Mouse (Mus musculus): Measurements from ENCODE around the gene Wwc1. TPM values are rescaled to one million over a fixed set of nuclear protein-coding genes. Genes with fewer than 3 reads are reported as not detected.

Wwc1 gene
- polyA plus RNA-seq, 1 experiment: not detected

DNA sequence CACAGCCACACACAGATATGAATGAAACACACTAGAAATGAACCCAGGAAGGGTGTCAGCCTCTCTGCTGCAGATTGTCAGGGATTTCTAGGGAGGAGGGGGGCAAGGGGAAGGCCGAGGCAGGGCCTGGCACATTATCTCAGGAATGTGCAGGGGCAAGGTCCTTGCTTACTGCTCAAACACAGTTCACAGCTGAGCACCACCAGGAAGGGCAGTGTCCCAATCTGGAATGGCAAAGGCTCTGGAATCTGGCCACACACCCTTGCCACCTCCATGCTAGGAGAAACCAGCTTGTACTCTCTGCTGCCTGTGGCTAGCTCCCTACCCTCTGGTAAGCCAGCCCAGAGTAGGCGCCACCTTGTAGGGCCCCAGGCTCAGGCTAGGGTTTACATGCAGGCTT lies 16.8 kb downstream of the Wwc1 start:
- no peak overlapping the region for H3K4me3 ChIP-seq (ENCODE audit: insufficient read depth, low read depth, low read length)
- 80% methylated on average over 2 of the region's 2 CpGs for WGBS
- TF ChIP-seq POLR2A (IDR thresholded peaks at IDR 0.05; ENCODE audit: insufficient read depth, low read depth, low read length) (no peak), CTCF (IDR thresholded peaks at IDR 0.05; ENCODE audit: insufficient read depth, low read depth, low read length) (no peak)
- no peak overlapping the region for H3K27ac ChIP-seq (ENCODE audit: insufficient read depth, low read depth, low read length)
- peaks cover 3% of the 10 kb centered on the region; the same call in 1 of the 2 replicates for H3K4me1 ChIP-seq (ENCODE audit: control insufficient read depth, insufficient read depth, low read length)

DNA sequence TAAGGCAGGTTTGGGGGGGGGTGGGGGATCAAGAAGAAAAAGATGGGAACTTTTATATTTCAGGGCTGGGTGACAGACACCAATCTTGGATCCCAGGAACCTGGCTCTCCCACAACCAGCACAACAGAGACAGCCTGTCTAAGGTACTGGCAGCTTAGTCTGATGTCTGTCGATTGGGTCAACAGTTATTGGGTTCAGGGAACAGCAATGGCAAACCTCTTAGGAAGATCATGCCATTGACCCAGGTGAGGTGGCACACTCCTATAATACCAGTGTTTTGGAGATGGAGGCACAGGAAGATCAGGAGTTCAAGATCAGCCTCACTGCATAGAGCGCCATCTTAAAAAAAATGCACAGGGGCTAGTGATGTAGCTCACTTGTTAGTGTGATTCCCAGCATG lies 17.9 kb downstream of the Wwc1 start:
- TF ChIP-seq POLR2A (IDR thresholded peaks at IDR 0.05; ENCODE audit: insufficient read depth, low read depth, low read length) (no peak), CTCF (IDR thresholded peaks at IDR 0.05; ENCODE audit: insufficient read depth, low read depth, low read length) (no peak)
- 95% methylated on average over 2 of the region's 2 CpGs for WGBS
- H3K27ac ChIP-seq (ENCODE audit: insufficient read depth, low read depth, low read length): no peak overlapping the region
- peaks cover 3% of the 10 kb centered on the region; the same call in 1 of the 2 replicates for H3K4me1 ChIP-seq (ENCODE audit: control insufficient read depth, insufficient read depth, low read length)
- H3K4me3 ChIP-seq (ENCODE audit: insufficient read depth, low read depth, low read length): no peak overlapping the region

DNA sequence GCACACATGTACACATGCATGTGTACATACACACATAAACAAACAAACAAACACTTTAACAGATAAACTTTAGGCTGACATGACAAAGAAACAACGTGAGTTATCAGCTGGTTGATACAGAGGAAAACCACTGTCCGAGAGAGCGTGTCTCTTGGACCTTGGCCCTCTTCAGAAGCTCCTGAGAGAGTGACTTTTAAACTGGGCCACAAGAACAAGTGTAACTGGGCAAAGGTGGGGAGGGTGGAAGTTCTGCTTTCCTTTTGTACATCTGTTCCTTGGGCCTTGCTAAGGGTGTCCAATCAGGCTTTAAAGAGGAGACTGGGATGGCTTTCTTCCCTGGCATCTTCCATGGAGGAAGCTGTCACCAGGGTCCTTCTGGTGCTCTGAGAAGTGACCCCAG lies 21.1 kb downstream of the Wwc1 start:
- TF ChIP-seq CTCF (IDR thresholded peaks at IDR 0.05; ENCODE audit: insufficient read depth, low read depth, low read length) (no peak), POLR2A (IDR thresholded peaks at IDR 0.05; ENCODE audit: insufficient read depth, low read depth, low read length) (no peak)
- H3K27ac ChIP-seq (ENCODE audit: insufficient read depth, low read depth, low read length): no peak overlapping the region

GRCm38 (mm10) chr11:35955572-35955971 lies 24.8 kb downstream of the Wwc1 start:
- Histone ChIP-seq H3K4me3 (ENCODE audit: insufficient read depth, low read depth, low read length) (no peak overlapping the region), H3K27ac (ENCODE audit: insufficient read depth, low read depth, low read length) (no peak overlapping the region), H3K4me1 (ENCODE audit: control insufficient read depth, insufficient read depth, low read length) (0 out of 2 replicates have a peak, but pooled peaks cover 3% of the 10 kb centered on the region)
- TF ChIP-seq CTCF (IDR thresholded peaks at IDR 0.05; ENCODE audit: insufficient read depth, low read depth, low read length): no peak
- no peak for TF ChIP-seq POLR2A (IDR thresholded peaks at IDR 0.05; ENCODE audit: insufficient read depth, low read depth, low read length)
- WGBS: 84% methylated on average over 3 of the region's 3 CpGs

More for the DNA sequence above, 21.1 kb downstream of the Wwc1 start:
- peaks cover 3% of the 10 kb centered on the region; the same call in 1 of the 2 replicates for H3K4me1 ChIP-seq (ENCODE audit: control insufficient read depth, insufficient read depth, low read length)
- WGBS: 87% methylated on average over 3 of the region's 3 CpGs
- no peak overlapping the region for H3K4me3 ChIP-seq (ENCODE audit: insufficient read depth, low read depth, low read length)

DNA sequence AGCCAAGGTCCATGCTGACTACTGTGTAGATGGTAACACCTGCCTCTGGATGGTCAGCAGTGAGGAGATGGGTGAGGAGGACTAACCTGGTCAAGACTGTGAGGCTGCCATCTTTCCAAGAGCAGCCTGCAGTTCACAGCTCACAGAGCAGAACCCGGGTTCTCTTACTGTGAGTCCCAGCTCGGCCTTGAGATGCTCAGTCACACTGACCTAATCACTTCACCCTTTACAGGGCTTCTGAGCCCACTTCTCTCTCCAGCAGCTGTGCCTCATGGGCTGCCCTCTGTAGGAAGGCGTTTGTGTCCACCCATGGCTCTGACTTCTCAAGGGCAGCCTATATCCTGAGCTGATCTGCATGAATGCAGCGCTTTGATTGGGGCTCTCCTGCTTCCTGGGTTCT lies 27.1 kb downstream of the Wwc1 start:
- Histone ChIP-seq H3K4me3 (ENCODE audit: insufficient read depth, low read depth, low read length) (no peak overlapping the region), H3K27ac (ENCODE audit: insufficient read depth, low read depth, low read length) (no peak overlapping the region), H3K4me1 (ENCODE audit: control insufficient read depth, insufficient read depth, low read length) (peaks cover 6% of the 10 kb centered on the region; the same call in 1 of the 2 replicates)
- WGBS: 95% methylated on average over 4 of the region's 4 CpGs
- TF ChIP-seq CTCF (IDR thresholded peaks at IDR 0.05; ENCODE audit: insufficient read depth, low read depth, low read length) (no peak), POLR2A (IDR thresholded peaks at IDR 0.05; ENCODE audit: insufficient read depth, low read depth, low read length) (no peak)

DNA sequence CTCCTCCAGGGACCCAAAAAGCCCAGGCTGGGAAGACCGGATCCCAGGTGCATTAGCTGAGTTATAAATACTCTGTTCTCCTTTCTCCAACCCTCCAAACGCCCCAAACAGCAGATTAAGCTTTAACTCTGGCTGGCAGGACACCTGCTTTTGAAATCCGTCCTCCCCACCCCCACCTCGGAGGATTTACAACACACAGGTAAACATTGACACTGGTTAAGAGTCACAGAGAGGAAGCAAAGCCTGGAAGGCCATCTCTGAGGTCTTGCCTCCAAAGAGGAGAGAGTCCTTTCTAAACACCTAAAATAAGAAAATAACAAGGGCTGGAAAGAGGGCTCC lies 28.6 kb downstream of the Wwc1 start:
- peaks cover 6% of the 10 kb centered on the region; the same call in 1 of the 2 replicates for H3K4me1 ChIP-seq (ENCODE audit: control insufficient read depth, insufficient read depth, low read length)
- TF ChIP-seq POLR2A (IDR thresholded peaks at IDR 0.05; ENCODE audit: insufficient read depth, low read depth, low read length) (no peak), CTCF (IDR thresholded peaks at IDR 0.05; ENCODE audit: insufficient read depth, low read depth, low read length) (no peak)
- no peak overlapping the region for H3K27ac ChIP-seq (ENCODE audit: insufficient read depth, low read depth, low read length)
- WGBS: 66% methylated on average over 4 of the region's 4 CpGs
- no peak overlapping the region for H3K4me3 ChIP-seq (ENCODE audit: insufficient read depth, low read depth, low read length)

- Histone ChIP-seq H3K4me3 (ENCODE audit: insufficient read depth, low read depth, low read length) (no peak overlapping the region), H3K4me1 (ENCODE audit: control insufficient read depth, insufficient read depth, low read length) (peaks cover 6% of the 10 kb centered on the region; the same call in 1 of the 2 replicates), H3K27ac (ENCODE audit: insufficient read depth, low read depth, low read length) (no peak overlapping the region)
- TF ChIP-seq POLR2A (IDR thresholded peaks at IDR 0.05; ENCODE audit: insufficient read depth, low read depth, low read length): no peak
- TF ChIP-seq CTCF (IDR thresholded peaks at IDR 0.05; ENCODE audit: insufficient read depth, low read depth, low read length): no peak
- 90% methylated on average over 15 of the region's 15 CpGs for WGBS
Measured at GRCm38 (mm10) chr11:35951058-35951726, 29.1 kb downstream of the Wwc1 start.

- WGBS: 84% methylated on average over 7 of the region's 7 CpGs
- TF ChIP-seq CTCF (IDR thresholded peaks at IDR 0.05; ENCODE audit: insufficient read depth, low read depth, low read length): no peak
- TF ChIP-seq POLR2A (IDR thresholded peaks at IDR 0.05; ENCODE audit: insufficient read depth, low read depth, low read length): no peak
- Histone ChIP-seq H3K4me1 (ENCODE audit: control insufficient read depth, insufficient read depth, low read length) (peaks cover 6% of the 10 kb centered on the region; the same call in 1 of the 2 replicates), H3K4me3 (ENCODE audit: insufficient read depth, low read depth, low read length) (no peak overlapping the region), H3K27ac (ENCODE audit: insufficient read depth, low read depth, low read length) (no peak overlapping the region)
Measured at GRCm38 (mm10) chr11:35950466-35950865, 29.9 kb downstream of the Wwc1 start.

GRCm38 (mm10) chr11:35950011-35950410 lies 30.3 kb downstream of the Wwc1 start:
- TF ChIP-seq CTCF (IDR thresholded peaks at IDR 0.05; ENCODE audit: insufficient read depth, low read depth, low read length): no peak
- no peak for TF ChIP-seq POLR2A (IDR thresholded peaks at IDR 0.05; ENCODE audit: insufficient read depth, low read depth, low read length)
- no peak overlapping the region for H3K4me3 ChIP-seq (ENCODE audit: insufficient read depth, low read depth, low read length)
- H3K27ac ChIP-seq (ENCODE audit: insufficient read depth, low read depth, low read length): no peak overlapping the region
- 72% methylated on average over 3 of the region's 3 CpGs for WGBS
- H3K4me1 ChIP-seq (ENCODE audit: control insufficient read depth, insufficient read depth, low read length): peaks cover 6% of the 10 kb centered on the region; the same call in 1 of the 2 replicates

All from olfactory bulb, adult 2 months (tissue).